Mouse (Mus musculus) spleen, adult 18-20 months (tissue): ENCODE measurements around the gene Bdh1.

Experiments used
- DNase-seq, 2 experiments: peaks; one replicate each; pipeline ENCODE4 v3.0.0; 2022; ENCODE audit warnings: mixed read lengths in 2 of 2

Bdh1 gene

GRCm38 (mm10) chr16:31428675-31429470 lies 6.8 kb downstream of the Bdh1 start:
- DNase-seq = peak; percentile 34 to 52

GRCm38 (mm10) chr16:31429471-31430155 lies 7.5 kb downstream of the Bdh1 start:
- peak; percentile 69 to 71 for DNase-seq

GRCm38 (mm10) chr16:31433466-31434110 lies 11.5 kb downstream of the Bdh1 start:
- DNase-seq = no peak

GRCm38 (mm10) chr16:31435146-31435545 lies 13.1 kb downstream of the Bdh1 start:
- no peak for DNase-seq

- DNase-seq = no peak
Observed at GRCm38 (mm10) chr16:31436085-31436484, 14.0 kb downstream of the Bdh1 start.

GRCm38 (mm10) chr16:31437358-31437757 lies 15.3 kb downstream of the Bdh1 start:
- no peak for DNase-seq

GRCm38 (mm10) chr16:31439529-31439928 lies 17.4 kb downstream of the Bdh1 start:
- no peak for DNase-seq

GRCm38 (mm10) chr16:31440046-31440445 lies 18.0 kb downstream of the Bdh1 start:
- DNase-seq = no peak

- DNase-seq = no peak
Observed at GRCm38 (mm10) chr16:31444521-31444920, 22.4 kb downstream of the Bdh1 start.

- no peak for DNase-seq
Observed at GRCm38 (mm10) chr16:31446067-31446853, 24.2 kb downstream of the Bdh1 start.

GRCm38 (mm10) chr16:31449973-31450372 lies 27.9 kb downstream of the Bdh1 start:
- DNase-seq = no peak

- DNase-seq = no peak
Observed at GRCm38 (mm10) chr16:31451235-31451634, 29.2 kb downstream of the Bdh1 start.

GRCm38 (mm10) chr16:31452467-31452866 lies 30.4 kb downstream of the Bdh1 start:
- no peak for DNase-seq

GRCm38 (mm10) chr16:31454013-31454412 lies 31.9 kb downstream of the Bdh1 start:
- DNase-seq = no peak

GRCm38 (mm10) chr16:31455276-31456045 lies 33.4 kb downstream of the Bdh1 start:
- DNase-seq = no peak

GRCm38 (mm10) chr16:31458229-31458918 lies 36.3 kb downstream of the Bdh1 start:
- DNase-seq = peak; percentile 32 to 72

- DNase-seq = no peak
Observed at GRCm38 (mm10) chr16:31459968-31460461, 37.9 kb downstream of the Bdh1 start.

GRCm38 (mm10) chr16:31460506-31460905 lies 38.4 kb downstream of the Bdh1 start:
- no peak for DNase-seq

GRCm38 (mm10) chr16:31461046-31461445 lies 39.0 kb downstream of the Bdh1 start:
- no peak for DNase-seq

- DNase-seq = no peak
Observed at GRCm38 (mm10) chr16:31462113-31462687, 40.1 kb downstream of the Bdh1 start.

GRCm38 (mm10) chr16:31464953-31465352 lies 42.9 kb downstream of the Bdh1 start:
- no peak for DNase-seq
